Mouse (Mus musculus) myocyte (in vitro differentiated cells): ENCODE measurements at regions not wholly inside any gene's neighbourhood (a gene's known extent, or its start where the extent isn't known, plus 50 kb on each side); places are given as distances from the start of the nearest gene placed in this dataset.
A peak's percentile ranks its signal among the peaks of the same experiment; 100 is the strongest.

Experiments used
- H3K27me3 ChIP-seq: one replicate; pipeline ENCODE4 v1.6.1; 2011; ENCODE audit not compliant: control insufficient read depth, insufficient read depth, insufficient read length
- H3K36me3 ChIP-seq: one replicate; pipeline ENCODE4 v1.6.1; 2011; ENCODE audit not compliant: control insufficient read depth, insufficient read depth
- H3K4me2 ChIP-seq: one replicate; pipeline ENCODE4 v1.6.1; 2011; ENCODE audit warnings: low read depth, control low read depth
- H3K4me3 ChIP-seq: one replicate; pipeline ENCODE4 v1.5.1; 2011; ENCODE audit warnings: mild to moderate bottlenecking, control low read depth, moderate library complexity
- H3K79me2 ChIP-seq: one replicate; pipeline ENCODE4 v1.6.1; 2011; ENCODE audit not compliant: control insufficient read depth, insufficient read depth
- H3ac ChIP-seq: one replicate; pipeline ENCODE4 v1.6.1; 2011; ENCODE audit not compliant: control insufficient read depth, insufficient read length
- CEBPB ChIP-seq: IDR thresholded peaks from 2 replicates; pipeline ENCODE4 v1.6.1; 2011; ENCODE audit warnings: mild to moderate bottlenecking, moderate library complexity; ENCODE audit not compliant: poor library complexity, insufficient read depth, severe bottlenecking
- E2F4 ChIP-seq: IDR thresholded peaks from one replicate; pipeline ENCODE4 v1.6.1; 2011; ENCODE audit warnings: mild to moderate bottlenecking, control low read depth, moderate library complexity; ENCODE audit not compliant: insufficient read depth
- MAX ChIP-seq: IDR thresholded peaks from one replicate; pipeline ENCODE4 v1.6.1; 2011; ENCODE audit warnings: low read depth, mild to moderate bottlenecking, control low read depth
- MYOD1 ChIP-seq, 3 experiments: IDR thresholded peaks; one replicate each; pipeline ENCODE4 v1.6.1; 2011; ENCODE audit warnings: control low read depth in 2 of 3, low read depth in 2 of 3, mild to moderate bottlenecking in 2 of 3, moderate library complexity in 1 of 3; ENCODE audit not compliant: insufficient read length in 2 of 3, control insufficient read depth in 1 of 3
- MYOG ChIP-seq, 3 experiments: IDR thresholded peaks; one replicate each; pipeline ENCODE4 v1.6.1; 2011; ENCODE audit warnings: control low read depth in 2 of 3, low read depth in 2 of 3, mild to moderate bottlenecking in 2 of 3; ENCODE audit not compliant: insufficient read length in 2 of 3, control insufficient read depth in 1 of 3, insufficient read depth in 1 of 3
- POLR2A ChIP-seq: IDR thresholded peaks from one replicate; pipeline ENCODE4 v1.6.1; 2011; ENCODE audit warnings: low read depth, mild to moderate bottlenecking, control low read depth, moderate library complexity; ENCODE audit not compliant: insufficient read length
- POLR2AphosphoS2 ChIP-seq: IDR thresholded peaks from one replicate; pipeline ENCODE4 v1.6.1; 2011; ENCODE audit warnings: low read depth, control low read depth; ENCODE audit not compliant: insufficient read length
- REST ChIP-seq: IDR thresholded peaks from one replicate; pipeline ENCODE4 v1.6.1; 2011; ENCODE audit warnings: mild to moderate bottlenecking, control low read depth, moderate library complexity; ENCODE audit not compliant: insufficient read depth, insufficient read length
- SRF ChIP-seq: IDR thresholded peaks from one replicate; pipeline ENCODE4 v1.6.1; 2011; ENCODE audit warnings: low read depth; ENCODE audit not compliant: control insufficient read depth, insufficient read length
- TCF12 ChIP-seq: IDR thresholded peaks from one replicate; pipeline ENCODE4 v1.6.1; 2011; ENCODE audit warnings: mild to moderate bottlenecking, control low read depth; ENCODE audit not compliant: poor library complexity, insufficient read depth, severe bottlenecking
- TCF3 ChIP-seq: IDR thresholded peaks from one replicate; pipeline ENCODE4 v1.6.1; 2011; ENCODE audit warnings: low read depth, control low read depth; ENCODE audit not compliant: insufficient read length
- USF1 ChIP-seq: IDR thresholded peaks from one replicate; pipeline ENCODE4 v1.6.1; 2011; ENCODE audit warnings: low read depth, mild to moderate bottlenecking, control low read depth, moderate library complexity

DNA sequence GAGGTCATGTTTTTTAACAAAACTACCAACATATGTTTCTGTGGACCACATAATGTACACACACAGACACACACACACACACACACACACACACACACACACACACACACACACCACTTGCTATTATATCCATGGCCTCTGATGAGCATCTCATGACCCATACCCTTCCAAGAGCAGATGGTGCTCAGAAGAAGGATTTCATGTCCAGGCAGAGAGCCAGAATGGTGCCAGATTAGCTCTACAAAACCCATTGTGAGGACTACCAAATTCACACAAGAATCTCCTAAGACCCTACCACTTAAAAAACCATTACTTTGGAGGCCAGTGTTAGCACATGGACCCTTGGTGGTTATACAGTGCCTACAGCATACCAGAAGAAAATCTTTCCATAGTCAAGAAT lies 810.5 kb downstream of the Efnb2 start:
- TF ChIP-seq MYOD1 (IDR thresholded peaks at IDR 0.05; ENCODE audit: control insufficient read depth in 1 of 3, insufficient read length in 2 of 3, low read depth in 2 of 3), result no peak

DNA sequence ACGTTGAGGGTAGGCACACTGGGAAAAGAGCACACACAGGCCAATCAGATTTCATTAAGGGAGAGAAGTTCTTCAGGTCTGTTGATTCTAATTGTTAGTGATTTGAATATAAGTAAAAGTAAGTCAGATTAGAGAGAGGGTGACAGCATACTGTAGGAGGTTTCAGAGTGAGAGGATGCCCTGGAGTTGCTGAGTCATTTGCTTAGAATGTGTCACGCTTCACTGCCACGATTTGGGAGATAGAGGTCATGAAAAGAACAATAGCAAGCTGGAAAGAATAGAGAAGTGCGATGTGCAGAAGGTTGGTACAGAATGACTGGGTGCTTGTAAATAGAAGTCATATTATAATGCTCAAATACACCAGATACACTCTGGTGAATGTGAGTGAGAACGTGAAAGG lies 829.1 kb downstream of the Efnb2 start:
- Histone ChIP-seq H3K79me2 (no peaks in the 10 kb centered on the region), H3K36me3 (no peaks in the 10 kb centered on the region), H3ac (no peak overlapping the region), H3K4me2 (no peak overlapping the region), H3K27me3 (no peaks in the 10 kb centered on the region), H3K4me3 (no peak overlapping the region)
- no peak for TF ChIP-seq MYOD1 (IDR thresholded peaks at IDR 0.05; ENCODE audit: control insufficient read depth in 1 of 3, insufficient read length in 2 of 3, low read depth in 2 of 3)
- TF ChIP-seq CEBPB, result no peak
- TF ChIP-seq POLR2AphosphoS2, result no peak
- no peak for TF ChIP-seq USF1
- no peak for TF ChIP-seq POLR2A
- TF ChIP-seq SRF, result no peak
- no peak for TF ChIP-seq TCF12
- no peak for TF ChIP-seq MYOG (IDR thresholded peaks at IDR 0.05; ENCODE audit: control insufficient read depth in 1 of 3, insufficient read depth in 1 of 3, insufficient read length in 2 of 3, low read depth in 2 of 3)
- TF ChIP-seq TCF3, result no peak
- no peak for TF ChIP-seq E2F4
- TF ChIP-seq REST, result no peak
- no peak for TF ChIP-seq MAX

More for the DNA sequence above, 810.5 kb downstream of the Efnb2 start:
- H3K36me3 ChIP-seq, result no peaks in the 10 kb centered on the region
- H3K4me2 ChIP-seq, result no peak overlapping the region
- no peak overlapping the region for H3K4me3 ChIP-seq
- no peaks in the 10 kb centered on the region for H3K79me2 ChIP-seq
- no peaks in the 10 kb centered on the region for H3K27me3 ChIP-seq
- no peak overlapping the region for H3ac ChIP-seq

DNA sequence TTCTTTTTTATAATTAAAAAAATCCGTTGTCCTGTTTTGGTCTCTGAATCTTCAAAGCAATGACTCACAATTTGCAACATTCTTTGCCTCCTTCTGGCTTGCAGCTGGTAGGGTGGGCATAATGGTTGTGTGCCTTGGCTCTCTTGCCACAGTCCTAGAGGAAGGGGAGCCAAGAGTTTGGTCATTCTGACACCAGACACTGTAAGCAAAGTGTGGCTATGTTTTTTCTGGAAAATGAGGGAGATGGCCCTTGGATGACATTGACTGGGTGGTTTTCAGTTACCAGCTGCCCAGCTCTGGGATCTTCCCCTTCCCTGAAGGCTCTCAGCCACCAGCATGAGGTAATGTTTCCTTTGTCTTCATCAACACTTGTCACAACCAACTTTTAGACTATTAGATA lies 833.2 kb downstream of the Efnb2 start:
- no peak for TF ChIP-seq SRF
- no peak for TF ChIP-seq MYOG (IDR thresholded peaks at IDR 0.05; ENCODE audit: control insufficient read depth in 1 of 3, insufficient read depth in 1 of 3, insufficient read length in 2 of 3, low read depth in 2 of 3)
- TF ChIP-seq MYOD1 (IDR thresholded peaks at IDR 0.05; ENCODE audit: control insufficient read depth in 1 of 3, insufficient read length in 2 of 3, low read depth in 2 of 3), result peak in 1 of 3 experiments; percentile 24
- TF ChIP-seq CEBPB, result 0 out of 2 replicates have a peak, but pooled peaks have one; percentile 20
- Histone ChIP-seq H3K4me3 (no peak overlapping the region), H3K4me2 (no peak overlapping the region), H3K27me3 (no peaks in the 10 kb centered on the region), H3K79me2 (no peaks in the 10 kb centered on the region), H3ac (no peak overlapping the region), H3K36me3 (no peaks in the 10 kb centered on the region)

DNA sequence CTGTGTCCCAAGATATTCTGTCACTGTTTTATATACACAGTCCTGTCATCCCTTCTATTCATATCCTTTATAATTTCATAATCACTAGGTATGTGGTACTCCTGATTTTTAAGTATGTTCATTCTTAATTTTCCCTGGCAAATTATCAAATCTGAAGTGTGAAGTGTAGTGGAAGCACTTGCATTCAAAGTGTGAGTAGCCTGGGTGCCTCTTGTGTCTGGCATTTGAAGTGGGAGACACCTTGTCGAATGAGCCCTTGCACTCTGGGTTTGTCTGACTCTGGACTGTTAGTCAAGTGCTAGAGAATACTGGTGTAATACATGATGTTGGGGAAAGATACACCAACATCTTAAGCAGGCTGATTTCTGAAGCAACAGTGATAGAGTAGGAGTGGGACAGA lies 852.6 kb downstream of the Efnb2 start:
- Histone ChIP-seq H3ac (no peak overlapping the region), H3K4me2 (no peak overlapping the region), H3K36me3 (no peaks in the 10 kb centered on the region), H3K4me3 (no peak overlapping the region), H3K79me2 (no peaks in the 10 kb centered on the region), H3K27me3 (no peaks in the 10 kb centered on the region)
- no peak for TF ChIP-seq SRF
- no peak for TF ChIP-seq REST
- no peak for TF ChIP-seq MYOG (IDR thresholded peaks at IDR 0.05; ENCODE audit: control insufficient read depth in 1 of 3, insufficient read depth in 1 of 3, insufficient read length in 2 of 3, low read depth in 2 of 3)
- no peak for TF ChIP-seq E2F4
- TF ChIP-seq TCF3, result no peak
- no peak for TF ChIP-seq MYOD1 (IDR thresholded peaks at IDR 0.05; ENCODE audit: control insufficient read depth in 1 of 3, insufficient read length in 2 of 3, low read depth in 2 of 3)
- no peak for TF ChIP-seq POLR2A

DNA sequence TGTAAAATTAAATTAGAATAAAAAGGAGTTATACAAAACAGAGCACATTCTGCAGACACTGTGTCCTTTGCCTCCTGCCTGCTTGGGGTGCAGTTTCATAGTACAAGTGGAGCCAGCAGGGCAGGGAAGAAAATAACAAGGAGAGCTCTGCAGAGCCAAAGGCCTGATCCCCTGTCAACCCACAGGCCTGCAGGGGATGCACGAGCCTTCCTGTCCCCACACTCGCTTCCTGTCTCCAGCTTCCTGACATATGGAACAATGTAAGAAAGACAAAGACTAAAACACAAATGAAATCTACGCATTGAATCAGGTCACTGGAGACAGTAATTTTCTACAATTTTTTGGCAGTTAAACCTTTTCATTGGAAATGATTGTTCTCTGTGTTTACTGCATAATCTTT lies 861.8 kb downstream of the Efnb2 start:
- Histone ChIP-seq H3K36me3 (no peaks in the 10 kb centered on the region), H3K4me3 (no peak overlapping the region), H3ac (no peak overlapping the region), H3K79me2 (no peaks in the 10 kb centered on the region), H3K4me2 (no peak overlapping the region), H3K27me3 (no peaks in the 10 kb centered on the region)
- TF ChIP-seq POLR2A (no peak), CEBPB (no peak), USF1 (no peak), TCF3 (no peak), E2F4 (no peak), MAX (no peak), REST (no peak)

DNA sequence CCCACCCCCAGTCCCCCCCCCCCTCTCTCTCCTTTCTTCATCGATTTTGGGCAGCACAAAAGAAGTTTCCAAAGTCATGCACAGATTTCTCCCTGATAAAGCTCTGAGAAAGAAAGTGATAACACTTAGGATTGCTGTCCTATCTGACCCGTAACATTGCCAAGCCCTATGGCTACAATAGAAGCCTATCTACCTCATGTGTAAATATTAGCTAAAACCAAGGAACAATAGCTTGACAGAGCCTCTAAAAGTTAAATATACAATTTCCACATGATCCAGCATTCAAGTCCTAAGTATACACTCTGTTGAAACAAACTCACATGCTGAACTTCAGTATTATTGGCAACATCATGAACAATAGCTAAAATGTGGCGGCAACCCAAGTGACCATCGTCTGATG lies 864.9 kb downstream of the Efnb2 start:
- H3K36me3 ChIP-seq, result no peaks in the 10 kb centered on the region
- H3K4me2 ChIP-seq, result no peak overlapping the region
- H3K27me3 ChIP-seq, result no peaks in the 10 kb centered on the region
- no peaks in the 10 kb centered on the region for H3K79me2 ChIP-seq
- TF ChIP-seq CEBPB (no peak), POLR2AphosphoS2 (no peak), REST (no peak), TCF3 (no peak), MYOG (IDR thresholded peaks at IDR 0.05; ENCODE audit: control insufficient read depth in 1 of 3, insufficient read depth in 1 of 3, insufficient read length in 2 of 3, low read depth in 2 of 3) (no peak), USF1 (no peak), MAX (no peak), POLR2A (no peak), TCF12 (no peak), SRF (no peak), MYOD1 (IDR thresholded peaks at IDR 0.05; ENCODE audit: control insufficient read depth in 1 of 3, insufficient read length in 2 of 3, low read depth in 2 of 3) (no peak), E2F4 (no peak)
- no peak overlapping the region for H3K4me3 ChIP-seq
- no peak overlapping the region for H3ac ChIP-seq
